Mouse (Mus musculus) erythroid progenitor cell, adult 5-6 weeks (primary cell): ENCODE measurements around the gene Rassf8. TPM values are rescaled to one million over a fixed set of nuclear protein-coding genes. Genes with fewer than 3 reads are reported as not detected.

ENCODE experiments used
- ATAC-seq: replicated peaks from 2 replicates; pipeline ENCODE4 v1.8.0; 2016; ENCODE audit warnings: moderate number of reproducible peaks, mild to moderate bottlenecking, moderate TSS enrichment, inconsistent platforms; ENCODE audit not compliant: poor library complexity, low FRiP score, severe bottlenecking
- total RNA-seq, 2 experiments: library from RNA; stranded (forward) in 1 of 2; stranded (reverse) in 1 of 2; fragments of 150-400 nt in 1 of 2; fragments of 186-747, 209-891 nt in 1 of 2; gene quantifications; 2 replicates each; pipeline versions ENCODE4 v1.2.3 to v1.2.4; 2015 to 2017; ENCODE audit warnings: low replicate concordance in 2 of 2

Rassf8 gene
- total RNA-seq, 2 experiments from 2014 or later, result 1.4 to 3.4 TPM

- no peak for ATAC-seq
Observed at GRCm38 (mm10) chr6:145809566-145809965, 63.0 kb downstream of the Rassf8 start.

- no peak for ATAC-seq
Observed at GRCm38 (mm10) chr6:145810015-145810414, 63.5 kb downstream of the Rassf8 start.

GRCm38 (mm10) chr6:145811174-145811573 lies 64.6 kb downstream of the Rassf8 start:
- no peak for ATAC-seq

GRCm38 (mm10) chr6:145815200-145815599 lies 68.7 kb downstream of the Rassf8 start:
- no peak for ATAC-seq

GRCm38 (mm10) chr6:145819151-145819550 lies 72.6 kb downstream of the Rassf8 start:
- no peak for ATAC-seq

GRCm38 (mm10) chr6:145822218-145822617 lies 75.7 kb downstream of the Rassf8 start:
- ATAC-seq, result no peak

GRCm38 (mm10) chr6:145823103-145823502 lies 76.6 kb downstream of the Rassf8 start:
- no peak for ATAC-seq

GRCm38 (mm10) chr6:145823588-145824234 lies 77.2 kb downstream of the Rassf8 start:
- no peak for ATAC-seq

GRCm38 (mm10) chr6:145826305-145826704 lies 79.8 kb downstream of the Rassf8 start:
- no peak for ATAC-seq

- no peak for ATAC-seq
Observed at GRCm38 (mm10) chr6:145829062-145829835, 82.7 kb downstream of the Rassf8 start.

GRCm38 (mm10) chr6:145830117-145830516 lies 83.6 kb downstream of the Rassf8 start:
- ATAC-seq, result no peak

GRCm38 (mm10) chr6:145830617-145831016 lies 84.1 kb downstream of the Rassf8 start:
- no peak for ATAC-seq

- no peak for ATAC-seq
Observed at GRCm38 (mm10) chr6:145832927-145833326, 86.4 kb downstream of the Rassf8 start.

- no peak for ATAC-seq
Observed at GRCm38 (mm10) chr6:145835359-145835758, 88.8 kb downstream of the Rassf8 start.

- ATAC-seq, result no peak
Observed at GRCm38 (mm10) chr6:145845611-145846010, 99.1 kb downstream of the Rassf8 start.

- no peak for ATAC-seq
Observed at GRCm38 (mm10) chr6:145846076-145846475, 99.5 kb downstream of the Rassf8 start.

- ATAC-seq, result no peak
Observed at GRCm38 (mm10) chr6:145846948-145847347, 100.4 kb downstream of the Rassf8 start.

- ATAC-seq, result no peak
Observed at GRCm38 (mm10) chr6:145847661-145848060, 101.1 kb downstream of the Rassf8 start.

GRCm38 (mm10) chr6:145850789-145851188 lies 104.2 kb downstream of the Rassf8 start:
- ATAC-seq, result no peak

- ATAC-seq, result no peak
Observed at GRCm38 (mm10) chr6:145851956-145852355, 105.4 kb downstream of the Rassf8 start.

- no peak for ATAC-seq
Observed at GRCm38 (mm10) chr6:145852708-145853107, 106.2 kb downstream of the Rassf8 start.
